Mouse (Mus musculus): ENCODE data around the gene H2-M11.

The H2-M11 gene

DNA sequence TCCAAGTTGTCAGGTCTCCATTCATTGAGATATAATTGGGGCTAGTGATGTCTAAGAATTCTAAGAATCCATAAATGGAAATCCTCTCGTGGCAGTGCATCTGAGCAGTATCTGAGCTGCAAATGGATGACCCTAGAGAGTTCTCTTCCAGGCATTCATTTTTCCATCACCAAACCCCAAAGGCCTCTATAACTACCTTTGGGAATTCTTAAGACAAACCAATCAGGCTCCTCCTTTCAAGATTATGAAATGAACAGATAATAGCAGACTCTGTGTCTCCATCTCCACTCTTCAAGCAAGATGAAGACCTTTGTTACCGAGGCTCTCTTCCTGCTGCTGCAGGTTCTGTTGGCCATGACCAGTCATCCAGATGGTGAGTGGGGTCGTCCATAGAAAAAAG is at the start of gene H2-M11:
Gene H2-M11, plus strand, starts transcription at position 301 of the 400 bp plus-strand sequence.
- no peak for DNase-seq (ENCODE audit: low spot score in 2 of 2)

DNA sequence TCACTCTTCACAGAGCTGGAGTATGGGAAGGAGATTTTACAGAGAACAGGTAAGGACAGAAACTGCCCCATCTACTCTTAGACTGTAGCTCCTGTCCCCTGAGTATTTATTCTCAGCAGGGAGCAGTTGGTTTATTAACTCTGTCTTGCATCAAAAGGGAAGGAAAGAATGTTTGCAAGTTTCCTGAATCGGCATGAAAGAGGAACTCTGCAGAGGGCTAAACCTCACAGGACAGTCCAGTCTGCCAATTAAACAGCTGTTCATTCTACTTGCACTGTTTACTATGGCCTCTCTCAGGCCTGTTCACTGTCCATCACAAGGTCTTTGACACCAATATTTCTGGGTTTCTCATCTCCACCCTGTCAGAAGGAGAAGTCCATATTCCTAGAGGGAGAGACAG is 46.4 kb upstream of the H2-M11 start:
- DNase-seq (ENCODE audit: low spot score in 2 of 2): no peak

DNA sequence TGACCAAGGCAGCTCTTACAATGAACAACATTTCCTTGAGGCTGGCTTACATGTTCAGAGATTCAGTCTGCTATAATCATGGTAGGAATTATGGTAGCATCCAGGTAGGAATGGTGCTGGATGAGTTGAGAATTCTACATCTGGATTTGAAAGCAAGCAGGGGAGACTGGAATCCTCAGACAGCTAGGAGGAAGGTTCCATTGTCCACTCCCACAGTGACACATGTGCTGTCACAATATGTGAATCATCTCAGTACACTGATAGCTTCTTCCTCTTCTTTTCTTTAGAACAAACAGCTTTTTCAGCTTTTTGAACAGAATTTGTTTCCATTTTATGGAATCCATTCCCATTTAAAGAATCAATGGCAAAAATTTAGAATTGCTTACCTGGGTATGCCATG is 43.0 kb upstream of the H2-M11 start:
- no peak for DNase-seq (ENCODE audit: low spot score in 2 of 2)

Measured in heart, adult 9 months (tissue).